Mouse (Mus musculus): ENCODE measurements around the gene Plin4. TPM values are rescaled to one million over a fixed set of nuclear protein-coding genes. Genes with fewer than 3 reads are reported as not detected.
A peak's percentile ranks its signal among the peaks of the same experiment; 100 is the strongest.

Gene Plin4
- polyA plus RNA-seq, 1 experiment, result 0.73 TPM

- Histone ChIP-seq H3K27ac (ENCODE audit: insufficient read depth, low read length) (no peak overlapping the region), H3K4me3 (ENCODE audit: insufficient read depth, low read length) (no peak overlapping the region), H3K4me1 (ENCODE audit: control insufficient read depth, insufficient read depth, low read length) (peaks cover 6% of the 10 kb centered on the region; the same call in 1 of the 2 replicates)
- TF ChIP-seq POLR2A (IDR thresholded peaks at IDR 0.05; ENCODE audit: extremely low read depth, insufficient read depth, low read length) (no peak), CTCF (IDR thresholded peaks at IDR 0.05; ENCODE audit: extremely low read depth, insufficient read depth, low read length) (peak; percentile 74)
These were observed 22.2 kb upstream of the Plin4 start for GRCm38 (mm10) chr17:56131814-56132213.

- TF ChIP-seq POLR2A (IDR thresholded peaks at IDR 0.05; ENCODE audit: extremely low read depth, insufficient read depth, low read length) (no peak), CTCF (IDR thresholded peaks at IDR 0.05; ENCODE audit: extremely low read depth, insufficient read depth, low read length) (no peak)
- H3K4me3 ChIP-seq (ENCODE audit: insufficient read depth, low read length), result no peak overlapping the region
- peaks cover 6% of the 10 kb centered on the region; the same call in 1 of the 2 replicates for H3K4me1 ChIP-seq (ENCODE audit: control insufficient read depth, insufficient read depth, low read length)
- H3K27ac ChIP-seq (ENCODE audit: insufficient read depth, low read length), result no peak overlapping the region
These were observed 21.5 kb upstream of the Plin4 start for GRCm38 (mm10) chr17:56131136-56131535.

- no peak for TF ChIP-seq CTCF (IDR thresholded peaks at IDR 0.05; ENCODE audit: extremely low read depth, insufficient read depth, low read length)
- no peak for TF ChIP-seq POLR2A (IDR thresholded peaks at IDR 0.05; ENCODE audit: extremely low read depth, insufficient read depth, low read length)
- H3K4me3 ChIP-seq (ENCODE audit: insufficient read depth, low read length), result no peak overlapping the region
- no peak overlapping the region for H3K27ac ChIP-seq (ENCODE audit: insufficient read depth, low read length)
- no peaks in the 10 kb centered on the region for H3K4me1 ChIP-seq (ENCODE audit: control insufficient read depth, insufficient read depth, low read length)
These were observed 18.6 kb upstream of the Plin4 start for GRCm38 (mm10) chr17:56128246-56128645.

- Histone ChIP-seq H3K4me1 (ENCODE audit: control insufficient read depth, insufficient read depth, low read length) (no peaks in the 10 kb centered on the region), H3K4me3 (ENCODE audit: insufficient read depth, low read length) (no peak overlapping the region), H3K27ac (ENCODE audit: insufficient read depth, low read length) (no peak overlapping the region)
- TF ChIP-seq POLR2A (IDR thresholded peaks at IDR 0.05; ENCODE audit: extremely low read depth, insufficient read depth, low read length), result no peak
These were observed 16.6 kb upstream of the Plin4 start for GRCm38 (mm10) chr17:56126175-56126574.

GRCm38 (mm10) chr17:56125276-56125630, 15.7 kb upstream of the Plin4 start:
- TF ChIP-seq CTCF (IDR thresholded peaks at IDR 0.05; ENCODE audit: extremely low read depth, insufficient read depth, low read length), result no peak
- no peak for TF ChIP-seq POLR2A (IDR thresholded peaks at IDR 0.05; ENCODE audit: extremely low read depth, insufficient read depth, low read length)
- Histone ChIP-seq H3K27ac (ENCODE audit: insufficient read depth, low read length) (no peak overlapping the region), H3K4me1 (ENCODE audit: control insufficient read depth, insufficient read depth, low read length) (no peaks in the 10 kb centered on the region), H3K4me3 (ENCODE audit: insufficient read depth, low read length) (no peak overlapping the region)

- Histone ChIP-seq H3K4me3 (ENCODE audit: insufficient read depth, low read length) (no peak overlapping the region), H3K4me1 (ENCODE audit: control insufficient read depth, insufficient read depth, low read length) (no peaks in the 10 kb centered on the region), H3K27ac (ENCODE audit: insufficient read depth, low read length) (no peak overlapping the region)
- TF ChIP-seq CTCF (IDR thresholded peaks at IDR 0.05; ENCODE audit: extremely low read depth, insufficient read depth, low read length), result peak; percentile 74
- TF ChIP-seq POLR2A (IDR thresholded peaks at IDR 0.05; ENCODE audit: extremely low read depth, insufficient read depth, low read length), result no peak
These were observed 15.0 kb upstream of the Plin4 start for GRCm38 (mm10) chr17:56124377-56125275.

- no peak overlapping the region for H3K4me3 ChIP-seq (ENCODE audit: insufficient read depth, low read length)
- H3K27ac ChIP-seq (ENCODE audit: insufficient read depth, low read length), result no peak overlapping the region
- H3K4me1 ChIP-seq (ENCODE audit: control insufficient read depth, insufficient read depth, low read length), result no peaks in the 10 kb centered on the region
- TF ChIP-seq CTCF (IDR thresholded peaks at IDR 0.05; ENCODE audit: extremely low read depth, insufficient read depth, low read length), result no peak
- no peak for TF ChIP-seq POLR2A (IDR thresholded peaks at IDR 0.05; ENCODE audit: extremely low read depth, insufficient read depth, low read length)
These were observed 14.2 kb upstream of the Plin4 start for GRCm38 (mm10) chr17:56123681-56124340.

- no peak for TF ChIP-seq POLR2A (IDR thresholded peaks at IDR 0.05; ENCODE audit: extremely low read depth, insufficient read depth, low read length)
- no peak for TF ChIP-seq CTCF (IDR thresholded peaks at IDR 0.05; ENCODE audit: extremely low read depth, insufficient read depth, low read length)
- no peak overlapping the region for H3K4me3 ChIP-seq (ENCODE audit: insufficient read depth, low read length)
- no peak overlapping the region for H3K27ac ChIP-seq (ENCODE audit: insufficient read depth, low read length)
- H3K4me1 ChIP-seq (ENCODE audit: control insufficient read depth, insufficient read depth, low read length), result no peaks in the 10 kb centered on the region
These were observed 13.6 kb upstream of the Plin4 start for GRCm38 (mm10) chr17:56123161-56123560.

- Histone ChIP-seq H3K27ac (ENCODE audit: insufficient read depth, low read length) (no peak within 1 kb of the TSS), H3K4me3 (ENCODE audit: insufficient read depth, low read length) (0 out of 2 replicates have a peak within 1 kb of the TSS, but pooled peaks have one; percentile 8), H3K4me1 (ENCODE audit: control insufficient read depth, insufficient read depth, low read length) (no peaks in the 10 kb centered on the region)
- TF ChIP-seq CTCF (IDR thresholded peaks at IDR 0.05; ENCODE audit: extremely low read depth, insufficient read depth, low read length) (no peak), POLR2A (IDR thresholded peaks at IDR 0.05; ENCODE audit: extremely low read depth, insufficient read depth, low read length) (no peak)
These were observed 12.2 kb upstream of the Plin4 start, which contains the start of gene Lrg1 for GRCm38 (mm10) chr17:56121826-56122225. TSS of gene Lrg1 (minus strand) at chr17:56122001.

Measured in cortical plate, adult 2 months (tissue).